Mouse (Mus musculus): Measurements from ENCODE around the gene Ly6g5c. TPM values are rescaled to one million over a fixed set of nuclear protein-coding genes. Genes with fewer than 3 reads are reported as not detected.

The Ly6g5c gene
- polyA plus RNA-seq, 1 experiment from 2014 or later, result not detected

- Histone ChIP-seq H3K9ac (no peak overlapping the region), H3K4me2 (no peak overlapping the region), H3K4me1 (peaks cover 54% of the 10 kb centered on the region), H3K9me3 (replicated peaks) (no peaks in the 10 kb centered on the region), H3K27me3 (no peaks in the 10 kb centered on the region), H3K36me3 (peaks cover 74% of the 10 kb centered on the region), H3K4me3 (replicated peaks) (no peak overlapping the region), H3K27ac (peak overlapping the region; percentile 63)
- WGBS, result 74% methylated on average over 11 of the region's 11 CpGs
- no peak for ATAC-seq (replicated peaks; ENCODE audit: low FRiP score)
Observed at GRCm38 (mm10) chr17:35101161-35101560, 6.9 kb upstream of the Ly6g5c start.

- peak overlapping the region; percentile 78 for H3K27ac ChIP-seq
- WGBS, result 59% methylated on average over 8 of the region's 8 CpGs
Observed at GRCm38 (mm10) chr17:35102299-35102698, 5.8 kb upstream of the Ly6g5c start.

DNA sequence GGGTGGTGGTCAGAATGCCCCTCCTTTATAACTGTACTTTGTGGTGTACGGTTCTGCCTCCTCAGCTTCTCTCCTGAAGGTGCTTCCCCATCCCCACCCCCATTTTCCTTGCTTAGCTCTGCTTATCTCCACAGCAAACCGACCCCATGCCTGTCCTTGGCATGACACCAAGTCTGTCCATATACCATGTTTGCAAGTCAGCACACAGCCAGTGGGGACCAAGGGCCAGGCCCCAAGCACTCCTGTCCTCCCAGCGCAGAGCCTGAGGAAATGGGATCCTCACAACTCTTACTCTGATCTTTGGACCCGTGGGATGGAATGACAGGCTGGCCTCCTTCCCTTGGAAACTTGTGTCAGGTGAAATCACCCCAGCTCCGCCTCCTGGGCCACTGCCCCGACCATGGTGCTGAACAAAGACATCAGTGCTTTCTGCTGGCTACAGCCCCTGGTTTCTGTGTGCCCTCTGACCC lies 4.8 kb upstream of the Ly6g5c start:
- Histone ChIP-seq H3K4me2 (no peak overlapping the region), H3K27me3 (no peaks in the 10 kb centered on the region), H3K27ac (peak overlapping the region; percentile 78), H3K4me1 (peaks cover 54% of the 10 kb centered on the region), H3K36me3 (peaks cover 54% of the 10 kb centered on the region), H3K9me3 (replicated peaks) (no peaks in the 10 kb centered on the region), H3K4me3 (replicated peaks) (no peak overlapping the region), H3K9ac (no peak overlapping the region)
- ATAC-seq (replicated peaks; ENCODE audit: low FRiP score), result no peak
- 57% methylated on average over 6 of the region's 6 CpGs for WGBS

More at GRCm38 (mm10) chr17:35102299-35102698, 5.8 kb upstream of the Ly6g5c start:
- H3K4me3 ChIP-seq (replicated peaks), result no peak overlapping the region
- H3K9me3 ChIP-seq (replicated peaks), result no peaks in the 10 kb centered on the region
- peaks cover 54% of the 10 kb centered on the region for H3K4me1 ChIP-seq
- no peak overlapping the region for H3K4me2 ChIP-seq
- H3K36me3 ChIP-seq, result peaks cover 63% of the 10 kb centered on the region
- ATAC-seq (replicated peaks; ENCODE audit: low FRiP score), result peak; percentile 7; the same call in 1 of the 2 replicates
- H3K9ac ChIP-seq, result peak overlapping the region; percentile 12; the same call in 1 of the 2 replicates
- H3K27me3 ChIP-seq, result no peaks in the 10 kb centered on the region

DNA sequence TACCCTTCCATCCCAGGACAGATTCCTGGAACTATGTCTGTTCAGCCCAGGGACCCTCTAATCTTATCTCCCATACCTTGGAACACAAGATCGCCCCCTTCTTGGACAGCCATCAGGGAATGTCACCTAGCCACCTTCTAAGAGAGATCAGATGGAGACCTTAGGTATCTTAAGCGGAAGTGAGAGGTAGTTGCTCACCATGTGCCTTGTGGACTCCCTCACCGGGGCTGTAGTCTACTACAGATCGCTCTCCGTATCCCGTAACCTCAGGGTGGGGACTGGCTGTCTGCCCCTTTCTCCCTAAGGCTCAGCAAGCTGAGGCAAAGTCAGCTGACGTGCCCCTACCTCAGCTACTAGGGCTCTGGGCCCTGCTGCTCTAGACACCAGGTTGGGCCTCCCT lies 4.0 kb upstream of the Ly6g5c start:
- Histone ChIP-seq H3K4me3 (replicated peaks) (no peak overlapping the region), H3K9ac (no peak overlapping the region), H3K4me1 (peaks cover 54% of the 10 kb centered on the region), H3K36me3 (peaks cover 46% of the 10 kb centered on the region), H3K27me3 (no peaks in the 10 kb centered on the region), H3K9me3 (replicated peaks) (no peaks in the 10 kb centered on the region), H3K27ac (0 out of 2 replicates have a peak overlapping the region, but pooled peaks have one; percentile 78), H3K4me2 (no peak overlapping the region)
- no peak for ATAC-seq (replicated peaks; ENCODE audit: low FRiP score)
- WGBS, result 95% methylated on average over 7 of the region's 7 CpGs

- 74% methylated on average over 6 of the region's 6 CpGs for WGBS
- Histone ChIP-seq H3K4me2 (no peak overlapping the region), H3K27ac (no peak overlapping the region), H3K9ac (no peak overlapping the region), H3K4me3 (replicated peaks) (no peak overlapping the region), H3K36me3 (peaks cover 39% of the 10 kb centered on the region), H3K9me3 (replicated peaks) (no peaks in the 10 kb centered on the region), H3K27me3 (no peaks in the 10 kb centered on the region), H3K4me1 (peaks cover 49% of the 10 kb centered on the region)
- ATAC-seq (replicated peaks; ENCODE audit: low FRiP score), result no peak
Observed at GRCm38 (mm10) chr17:35104754-35105153, 3.3 kb upstream of the Ly6g5c start.

DNA sequence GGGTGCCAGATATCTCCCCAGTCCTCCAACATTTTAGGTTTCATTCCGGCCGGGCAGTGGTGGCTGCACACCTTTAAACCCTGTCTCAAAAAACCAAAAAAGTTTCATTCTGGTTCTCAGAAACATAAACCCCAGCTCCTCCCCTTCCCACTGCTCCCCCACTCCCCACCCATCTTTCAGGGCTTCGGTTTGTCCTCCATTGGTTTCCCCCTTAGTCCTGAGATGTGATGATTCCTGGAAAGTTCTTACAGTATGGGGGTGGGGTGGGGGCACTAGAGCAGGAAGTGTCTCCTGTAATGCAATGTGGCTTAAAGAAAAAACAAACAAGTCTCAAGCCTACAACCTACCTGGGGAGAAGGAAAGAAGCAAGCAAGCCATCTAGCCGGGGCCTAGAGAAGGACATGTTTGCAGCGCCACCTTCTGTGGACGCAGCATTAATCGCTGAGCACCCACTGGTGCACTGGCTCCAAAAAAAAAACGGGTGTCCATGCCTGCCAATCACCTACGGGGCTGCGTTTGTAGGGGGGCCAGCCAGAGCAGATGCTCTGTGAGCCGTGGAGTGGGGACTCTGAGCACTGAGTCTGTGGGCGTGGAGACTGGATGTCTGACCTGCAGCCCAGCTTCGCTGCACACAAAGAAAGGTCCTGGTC lies 2.2 kb upstream of the Ly6g5c start:
- peak overlapping the region; percentile 50 for H3K4me2 ChIP-seq
- H3K27me3 ChIP-seq, result no peaks in the 10 kb centered on the region
- WGBS, result 24% methylated on average over 13 of the region's 13 CpGs
- H3K36me3 ChIP-seq, result peaks cover 29% of the 10 kb centered on the region
- peaks cover 40% of the 10 kb centered on the region for H3K4me1 ChIP-seq
- peak overlapping the region; percentile 33; the same call in 1 of the 2 replicates for H3K9ac ChIP-seq
- H3K27ac ChIP-seq, result peak overlapping the region; percentile 41
- H3K9me3 ChIP-seq (replicated peaks), result no peaks in the 10 kb centered on the region
- no peak for ATAC-seq (replicated peaks; ENCODE audit: low FRiP score)
- 0 out of 2 replicates have a peak overlapping the region, but pooled peaks have one; percentile 13 for H3K4me3 ChIP-seq (replicated peaks)

DNA sequence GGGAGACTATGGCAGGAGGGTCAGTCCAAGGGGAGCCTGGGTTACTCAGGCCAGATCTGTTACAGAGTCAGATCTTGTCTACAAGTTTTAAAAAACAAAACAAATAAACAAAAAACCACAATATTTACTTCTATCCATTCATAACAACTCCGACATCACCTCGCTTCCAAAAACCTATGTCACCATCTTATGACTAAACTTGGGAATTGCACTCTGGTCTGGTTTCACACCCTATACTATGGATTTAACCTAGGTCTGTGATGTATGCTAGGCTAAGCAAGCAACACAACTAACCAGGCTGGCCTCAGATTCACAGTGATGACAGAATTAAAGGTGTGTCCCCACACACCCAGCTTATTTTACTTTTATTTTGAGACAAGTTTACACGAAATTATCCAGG lies 1.6 kb upstream of the Ly6g5c start:
- WGBS, result 73% methylated on average over 3 of the region's 3 CpGs
- no peak for ATAC-seq (replicated peaks; ENCODE audit: low FRiP score)
- peak overlapping the region; percentile 41 for H3K27ac ChIP-seq

GRCm38 (mm10) chr17:35111774-35112173 lies 3.7 kb downstream of the Ly6g5c start:
- Histone ChIP-seq H3K4me1 (no peaks in the 10 kb centered on the region), H3K36me3 (peaks cover 26% of the 10 kb centered on the region), H3K27ac (no peak overlapping the region), H3K4me3 (replicated peaks) (no peak overlapping the region), H3K27me3 (no peaks in the 10 kb centered on the region), H3K9me3 (replicated peaks) (no peaks in the 10 kb centered on the region), H3K9ac (no peak overlapping the region), H3K4me2 (no peak overlapping the region)
- WGBS, result 76% methylated on average over 9 of the region's 9 CpGs
- ATAC-seq (replicated peaks; ENCODE audit: low FRiP score), result no peak

More for the DNA sequence above, 1.6 kb upstream of the Ly6g5c start:
- Histone ChIP-seq H3K9me3 (replicated peaks) (no peaks in the 10 kb centered on the region), H3K4me3 (replicated peaks) (no peak overlapping the region), H3K9ac (no peak overlapping the region; the same call in 1 of the 2 replicates), H3K36me3 (peaks cover 23% of the 10 kb centered on the region), H3K4me1 (peaks cover 34% of the 10 kb centered on the region), H3K4me2 (no peak overlapping the region; the same call in 1 of the 2 replicates), H3K27me3 (no peaks in the 10 kb centered on the region)

- Histone ChIP-seq H3K36me3 (peaks cover 57% of the 10 kb centered on the region), H3K9ac (no peak within 1 kb of the TSS), H3K9me3 (replicated peaks) (no peaks in the 10 kb centered on the region), H3K4me2 (no peak within 1 kb of the TSS), H3K4me1 (peaks cover 9% of the 10 kb centered on the region), H3K27ac (no peak within 1 kb of the TSS), H3K27me3 (no peaks in the 10 kb centered on the region), H3K4me3 (replicated peaks) (no peak within 1 kb of the TSS)
- no peak for ATAC-seq (replicated peaks; ENCODE audit: low FRiP score)
- WGBS, result 82% methylated on average over 8 of the region's 8 CpGs
Observed at GRCm38 (mm10) chr17:35115046-35116019, 7.3 kb downstream of the Ly6g5c start, which contains the start of gene Ly6g5b. Gene Ly6g5b (minus strand): TSS chr17:35115428.

DNA sequence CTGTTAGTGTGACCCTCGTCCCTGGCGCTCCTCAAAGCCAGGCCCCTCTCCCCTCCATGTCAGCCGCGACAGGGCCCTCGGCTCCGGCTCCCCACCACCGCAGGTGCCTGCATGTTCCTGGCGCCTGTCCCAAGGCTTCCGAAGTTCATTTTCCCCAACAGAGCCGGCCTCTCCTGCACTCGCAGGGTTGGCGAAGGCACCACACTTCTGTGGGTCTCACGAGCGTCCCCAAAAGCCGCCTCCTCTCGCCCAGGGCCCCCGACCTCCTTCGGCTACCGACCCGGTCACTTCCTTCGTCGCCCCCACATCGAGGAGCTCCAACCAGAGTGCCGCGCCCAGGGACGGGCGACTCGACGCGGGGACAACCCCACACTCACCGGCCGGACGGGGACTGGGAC lies 12.7 kb downstream of the Ly6g5c start:
- H3K4me3 ChIP-seq (replicated peaks), result peak overlapping the region; percentile 97
- peak overlapping the region; percentile 85 for H3K27ac ChIP-seq
- no peaks in the 10 kb centered on the region for H3K27me3 ChIP-seq
- H3K4me2 ChIP-seq, result peak overlapping the region; percentile 96
- H3K4me1 ChIP-seq, result peaks cover 30% of the 10 kb centered on the region
- H3K9me3 ChIP-seq (replicated peaks), result no peaks in the 10 kb centered on the region
- H3K36me3 ChIP-seq, result peaks cover 61% of the 10 kb centered on the region
- WGBS, result under 1% methylated on average over 33 of the region's 33 CpGs
- ATAC-seq (replicated peaks; ENCODE audit: low FRiP score), result peak; percentile 27
- H3K9ac ChIP-seq, result peak overlapping the region; percentile 98

- peak within 1 kb of the TSS; percentile 97 for H3K4me3 ChIP-seq (replicated peaks)
- H3K9ac ChIP-seq, result peak within 1 kb of the TSS; percentile 98
Observed at GRCm38 (mm10) chr17:35121143-35121799, 13.2 kb downstream of the Ly6g5c start, which contains the start of gene Gpank1. Gene Gpank1 (plus strand): TSS chr17:35121455.

More at GRCm38 (mm10) chr17:35121143-35121799, 13.2 kb downstream of the Ly6g5c start, which contains the start of gene Gpank1:
- H3K27ac ChIP-seq, result peak within 1 kb of the TSS; percentile 94
- no peaks in the 10 kb centered on the region for H3K27me3 ChIP-seq
- peak within 1 kb of the TSS; percentile 96 for H3K4me2 ChIP-seq
- peaks cover 56% of the 10 kb centered on the region for H3K36me3 ChIP-seq
- H3K9me3 ChIP-seq (replicated peaks), result no peaks in the 10 kb centered on the region
- ATAC-seq (replicated peaks; ENCODE audit: low FRiP score), result peak; percentile 94
- peaks cover 35% of the 10 kb centered on the region for H3K4me1 ChIP-seq
- under 1% methylated on average over 50 of the region's 50 CpGs for WGBS
